Mouse (Mus musculus): ENCODE measurements around the gene Hells.
A peak's percentile ranks its signal among the peaks of the same experiment; 100 is the strongest.

The Hells gene

DNA sequence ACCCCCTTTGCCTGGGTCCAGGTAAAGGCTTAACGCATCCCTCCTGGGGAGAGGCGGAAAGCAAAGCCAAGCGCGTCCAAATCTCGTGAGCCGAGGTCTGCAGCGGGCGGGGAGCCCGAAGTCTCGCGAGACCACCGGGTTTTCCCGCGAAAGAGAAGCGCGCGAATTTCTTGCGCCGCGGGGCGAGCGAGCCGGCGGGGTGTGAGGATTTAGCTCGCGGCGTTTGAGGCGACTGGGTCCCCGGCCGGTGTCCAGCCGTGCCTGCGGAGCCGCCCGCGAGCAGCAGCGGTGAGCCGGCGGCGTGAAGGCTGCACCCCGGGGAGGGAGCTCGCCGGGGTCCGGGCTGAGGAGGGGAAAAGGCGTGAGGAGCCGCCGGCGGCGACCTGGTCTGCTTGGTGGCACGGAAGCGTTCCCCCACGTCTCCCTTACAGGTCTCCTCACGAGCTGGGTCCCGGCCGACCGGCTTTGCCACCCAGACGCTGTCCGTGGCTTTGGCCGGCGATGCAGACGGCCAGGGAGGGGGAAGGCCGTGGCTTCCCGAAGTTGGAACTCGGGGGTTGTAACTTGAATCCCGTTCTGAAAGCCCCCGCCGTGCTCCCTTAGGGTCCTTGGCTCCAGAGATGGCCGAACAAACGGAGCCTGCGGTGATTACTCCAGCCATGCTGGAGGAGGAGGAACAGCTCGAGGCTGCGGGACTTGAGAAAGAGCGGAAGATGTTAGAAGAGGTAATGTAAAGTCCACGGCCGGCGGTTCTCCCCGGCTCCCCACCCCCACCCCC is at the start of gene Hells:
Gene Hells, plus strand, starts transcription at position 128 of the 778 bp plus-strand sequence.
- DNase-seq (ENCODE audit: low spot score), result peak; percentile 86

DNA sequence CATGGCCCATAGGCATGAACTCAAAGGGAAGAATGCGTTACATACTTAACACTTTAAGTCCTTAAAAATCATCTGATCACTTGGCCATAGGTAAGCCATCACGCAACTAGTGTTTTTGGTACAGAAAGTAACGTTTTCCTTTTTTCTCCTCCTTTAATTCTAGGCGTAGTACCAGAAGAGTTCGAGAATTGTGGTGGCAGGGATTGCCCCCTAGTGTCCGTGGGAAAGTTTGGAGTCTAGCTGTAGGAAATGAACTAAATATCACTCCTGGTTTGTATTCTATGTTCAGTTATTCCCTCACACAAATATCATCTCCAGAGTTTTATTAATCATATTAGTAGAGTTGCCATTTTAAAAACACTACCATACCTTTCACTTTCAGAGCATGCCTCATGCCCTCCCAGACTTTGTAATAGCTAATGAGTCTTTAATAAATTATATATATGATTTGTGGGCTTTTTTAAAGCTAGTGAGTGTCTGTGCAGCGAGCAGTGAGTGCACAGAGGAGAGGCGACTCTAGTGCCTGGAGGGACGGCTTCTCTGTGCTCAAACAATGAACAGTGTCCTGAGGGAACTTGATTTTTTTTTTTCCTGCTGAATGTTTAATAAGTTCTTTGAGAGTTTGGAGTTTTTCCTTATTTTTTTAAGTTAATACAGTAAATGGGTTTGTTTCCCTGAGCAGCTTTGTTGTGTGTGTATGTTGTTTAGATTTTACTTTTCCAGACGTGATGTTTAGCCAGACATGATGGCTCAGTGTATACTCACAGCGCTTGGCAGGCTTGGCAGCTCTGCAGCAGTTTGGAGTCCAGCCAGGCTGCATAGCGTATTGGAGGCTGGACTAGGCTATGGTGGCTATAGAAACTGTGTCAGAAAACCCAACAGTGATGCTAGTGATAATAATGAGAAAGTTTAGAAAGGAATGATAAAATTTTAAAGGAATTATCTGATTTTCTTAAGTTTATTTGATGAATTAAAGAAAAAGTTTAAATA is 29.3 kb upstream of the Hells start:
- no peak for DNase-seq (ENCODE audit: low spot score)

GRCm38 (mm10) chr19:38902501-38902900 is 28.2 kb upstream of the Hells start:
- DNase-seq (ENCODE audit: low spot score), result no peak

- no peak for DNase-seq (ENCODE audit: low spot score)
These were observed 16.9 kb upstream of the Hells start for GRCm38 (mm10) chr19:38913786-38914185.

- no peak for DNase-seq (ENCODE audit: low spot score)
These were observed 15.8 kb upstream of the Hells start for GRCm38 (mm10) chr19:38914926-38915325.

GRCm38 (mm10) chr19:38915677-38916076 is 15.0 kb upstream of the Hells start:
- DNase-seq (ENCODE audit: low spot score), result peak; percentile 5

DNA sequence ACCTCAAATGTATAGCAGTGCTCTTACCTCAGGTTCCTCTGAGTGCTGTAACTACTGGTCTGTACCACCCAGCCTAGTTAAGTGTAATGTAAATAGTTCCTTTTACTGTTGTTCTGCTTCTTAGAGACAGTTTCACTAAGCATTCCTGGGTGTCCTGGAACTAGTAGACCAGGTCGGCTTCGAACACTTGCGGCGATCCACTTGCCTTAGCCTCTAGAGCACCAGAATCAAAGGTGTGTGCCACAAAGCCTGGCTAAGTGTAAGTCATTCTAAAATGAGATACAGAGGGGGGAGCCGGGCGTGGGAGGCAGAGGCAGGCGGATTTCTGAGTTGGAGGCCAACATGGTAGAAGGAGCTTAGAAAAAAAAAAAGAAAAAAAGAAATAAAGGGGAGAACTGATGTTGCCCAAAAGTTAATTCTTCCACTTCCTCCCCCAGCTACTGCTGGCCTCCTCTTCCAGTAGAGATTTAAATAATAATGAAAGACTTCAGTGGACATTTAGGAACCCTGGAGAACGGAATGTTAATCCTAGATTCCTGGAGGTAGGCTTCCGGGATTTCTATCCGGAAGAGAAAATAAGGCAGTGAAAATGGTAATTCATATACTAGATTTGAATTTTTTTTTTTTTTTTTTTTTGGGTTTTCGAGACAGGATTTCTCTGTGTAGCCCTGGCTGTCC is 2.1 kb upstream of the Hells start:
- no peak for DNase-seq (ENCODE audit: low spot score)

GRCm38 (mm10) chr19:38929471-38930251 is 1.1 kb upstream of the Hells start:
- no peak for DNase-seq (ENCODE audit: low spot score)

GRCm38 (mm10) chr19:38930252-38930787 is 395 bp upstream of the Hells start:
- DNase-seq (ENCODE audit: low spot score), result no peak

GRCm38 (mm10) chr19:38931566-38931890 is 813 bp downstream of the Hells start:
- no peak for DNase-seq (ENCODE audit: low spot score)

GRCm38 (mm10) chr19:38944590-38945307 is 14.0 kb downstream of the Hells start:
- DNase-seq (ENCODE audit: low spot score), result no peak

DNA sequence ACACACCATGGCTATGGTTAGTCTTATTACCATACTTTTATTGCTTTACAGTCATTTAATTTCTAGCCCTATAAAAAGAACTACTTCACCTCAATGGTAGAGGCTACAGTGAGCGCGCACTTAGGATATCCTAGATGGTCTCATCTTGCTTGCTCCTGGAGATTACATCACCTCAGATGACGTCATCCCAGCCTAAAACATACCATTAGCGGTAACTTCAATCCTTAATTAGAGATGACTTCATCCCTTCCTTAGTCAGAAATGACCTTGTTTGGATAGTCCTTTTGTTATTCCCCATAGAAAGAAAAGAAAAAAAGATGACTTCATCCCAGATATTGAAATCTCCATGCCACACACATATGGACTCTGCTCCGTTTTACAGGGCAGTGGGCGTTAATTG is 40.0 kb downstream of the Hells start:
- DNase-seq (ENCODE audit: low spot score), result no peak

GRCm38 (mm10) chr19:38972581-38972980 is 41.9 kb downstream of the Hells start:
- DNase-seq (ENCODE audit: low spot score), result no peak

DNA sequence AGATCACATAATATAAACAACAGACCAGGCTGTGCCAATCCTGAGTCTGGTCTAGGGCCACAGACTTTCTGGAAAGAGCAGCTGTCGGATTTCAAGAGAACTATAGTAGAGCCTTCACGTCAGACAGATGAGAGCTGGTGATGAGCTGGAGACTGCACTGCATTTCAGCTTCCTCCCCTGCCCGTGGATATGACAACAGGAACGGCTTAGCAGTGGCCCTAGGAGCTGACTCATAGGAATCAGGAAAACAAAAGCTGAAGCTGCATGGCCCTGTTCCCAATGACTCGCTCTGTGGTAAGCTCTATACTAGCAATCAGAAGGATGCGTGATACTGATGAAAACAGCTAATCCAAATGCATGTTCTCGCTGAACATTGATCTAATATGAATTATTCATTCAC is 43.0 kb downstream of the Hells start:
- DNase-seq (ENCODE audit: low spot score), result no peak

- DNase-seq (ENCODE audit: low spot score), result no peak
These were observed 45.6 kb downstream of the Hells start for GRCm38 (mm10) chr19:38976269-38976668.

DNA sequence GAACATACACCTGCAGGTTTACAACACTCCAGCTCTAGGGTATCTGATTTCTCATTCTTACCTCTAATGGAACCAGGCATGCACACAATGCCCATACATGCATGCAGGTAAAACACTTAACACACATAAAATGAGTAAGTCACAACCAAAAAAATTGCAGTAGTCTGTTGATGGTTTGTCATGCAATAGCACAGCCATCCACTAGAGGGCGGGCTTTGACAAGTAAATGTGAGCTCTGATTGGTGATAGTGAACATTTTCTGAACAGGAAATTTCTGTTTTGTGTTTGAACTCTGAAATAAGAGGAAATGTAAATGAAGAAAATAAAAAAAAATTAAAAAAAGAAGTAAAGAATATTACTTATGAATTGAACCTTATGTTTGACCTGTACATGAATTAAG is 51.3 kb downstream of the Hells start:
- DNase-seq (ENCODE audit: low spot score), result peak; percentile 14

- DNase-seq (ENCODE audit: low spot score), result no peak
These were observed 67.5 kb downstream of the Hells start for GRCm38 (mm10) chr19:38998248-38998647.

- no peak for DNase-seq (ENCODE audit: low spot score)
These were observed 68.0 kb downstream of the Hells start for GRCm38 (mm10) chr19:38998676-38999075.

DNA sequence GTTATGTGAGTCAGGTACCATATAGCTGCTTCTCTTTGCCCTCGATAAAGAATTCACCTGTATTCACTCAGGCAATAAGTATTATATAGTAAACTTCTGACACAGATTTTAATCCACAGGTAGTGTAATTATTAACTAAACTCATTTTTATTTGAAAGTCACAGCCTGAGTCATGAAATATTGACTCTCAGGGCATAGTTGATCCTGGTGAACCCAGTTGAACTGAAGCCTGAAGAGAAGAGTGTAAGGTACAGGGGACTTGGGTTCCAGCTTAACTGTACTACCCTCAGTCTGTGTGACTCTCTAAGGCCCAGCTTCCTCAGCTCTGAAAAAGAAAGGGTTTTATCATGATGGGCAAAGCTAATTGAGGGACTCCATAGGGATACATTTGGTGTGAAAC is 74.4 kb downstream of the Hells start:
- DNase-seq (ENCODE audit: low spot score), result no peak

DNA sequence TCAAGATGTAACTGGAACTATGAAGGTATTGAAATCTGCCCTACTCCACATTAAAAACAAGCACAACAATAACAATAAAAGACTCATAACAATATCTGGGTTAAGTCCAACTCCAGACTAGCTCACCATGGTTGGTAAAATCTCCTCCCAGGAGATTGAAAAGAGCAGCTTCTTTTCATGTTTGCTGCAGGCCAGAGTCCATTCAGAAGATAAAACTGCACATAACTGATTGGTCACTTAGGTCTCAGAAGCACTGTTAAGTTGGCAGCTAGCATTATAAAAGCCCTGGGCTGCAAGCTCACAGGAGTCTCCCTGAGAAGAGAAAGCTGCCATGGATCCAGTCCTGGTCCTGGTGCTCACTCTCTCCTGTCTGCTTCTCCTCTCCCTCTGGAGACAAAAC is 76.0 kb downstream of the Hells start, which contains the start of gene Cyp2c55:
Gene Cyp2c55, plus strand, starts transcription at position 305 of the 400 bp plus-strand sequence.
- DNase-seq (ENCODE audit: low spot score), result no peak
